Mouse (Mus musculus): ENCODE measurements around the gene Stpg3. TPM values are rescaled to one million over a fixed set of nuclear protein-coding genes. Genes with fewer than 3 reads are reported as not detected.

Stpg3 gene
- total RNA-seq, 2 experiments from 2014 or later: not detected

DNA sequence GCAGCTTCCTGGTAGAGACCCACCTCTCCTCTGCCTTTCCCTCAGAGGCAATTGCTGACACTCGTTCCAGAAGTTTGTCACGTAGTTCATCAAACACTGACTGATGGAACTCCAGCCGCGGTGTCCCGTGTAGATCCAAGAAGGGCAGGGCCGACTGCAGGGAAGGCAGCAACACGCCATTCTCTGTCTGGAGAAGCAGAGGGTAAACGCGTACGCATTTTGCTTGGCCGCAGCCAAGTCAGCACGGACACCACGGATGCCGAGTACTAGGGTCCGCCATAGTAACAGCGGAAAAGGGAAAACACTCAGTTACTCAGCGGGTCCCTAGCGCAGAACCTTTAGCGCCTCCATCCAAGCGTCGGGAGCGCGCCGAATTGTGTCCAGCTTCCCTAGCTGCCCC, 3.8 kb downstream of the Stpg3 start:
- peak in 1 of 2 experiments; percentile 14 for DNase-seq

DNA sequence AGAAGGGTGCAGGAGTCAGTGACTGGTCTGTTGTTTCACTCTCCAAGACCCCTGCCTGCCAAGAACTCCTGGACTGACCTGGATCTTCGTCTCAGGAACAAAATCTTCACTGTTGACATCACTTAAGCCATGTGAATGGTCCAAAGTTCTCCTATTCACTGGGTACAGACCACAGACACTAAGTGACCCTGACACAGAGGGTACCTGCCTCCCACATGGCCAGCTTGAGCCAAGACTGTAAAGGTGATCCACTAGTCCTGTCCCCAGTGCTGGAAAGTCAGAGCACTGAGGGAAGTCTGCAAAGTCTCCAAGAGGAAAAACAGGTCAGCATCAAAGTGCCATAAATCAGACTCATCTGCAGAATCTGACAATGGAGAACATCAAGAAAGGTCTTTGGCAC, 6.8 kb downstream of the Stpg3 start:
- DNase-seq: no peak

DNA sequence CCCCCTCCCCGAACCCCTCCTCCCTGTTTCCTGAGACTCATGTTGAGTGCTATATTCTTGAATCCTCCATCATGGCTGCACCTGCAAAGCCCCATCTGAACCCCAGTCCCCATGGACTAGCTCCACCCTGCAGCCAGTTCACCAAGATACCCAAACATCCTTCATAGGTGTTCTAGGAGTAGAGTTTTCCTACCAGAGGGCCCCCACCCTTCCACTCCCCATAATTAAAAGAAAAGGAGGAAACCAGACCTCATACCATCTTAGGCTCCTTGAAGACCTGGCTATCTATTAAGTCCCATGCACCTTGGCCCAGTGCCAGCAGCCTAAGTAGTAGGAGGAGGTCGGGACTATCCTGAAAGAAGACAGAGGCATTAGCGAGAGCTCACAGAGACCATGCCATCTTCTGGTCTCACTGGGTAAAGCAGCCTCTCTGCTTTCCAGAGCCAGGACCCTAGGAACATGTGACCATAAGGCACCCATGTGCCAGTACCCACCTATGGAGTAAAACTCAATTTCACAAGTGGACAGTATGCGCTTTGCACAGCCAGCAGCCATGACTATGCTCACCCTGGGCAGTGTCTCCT, 10.7 kb downstream of the Stpg3 start:
- no peak for DNase-seq

DNA sequence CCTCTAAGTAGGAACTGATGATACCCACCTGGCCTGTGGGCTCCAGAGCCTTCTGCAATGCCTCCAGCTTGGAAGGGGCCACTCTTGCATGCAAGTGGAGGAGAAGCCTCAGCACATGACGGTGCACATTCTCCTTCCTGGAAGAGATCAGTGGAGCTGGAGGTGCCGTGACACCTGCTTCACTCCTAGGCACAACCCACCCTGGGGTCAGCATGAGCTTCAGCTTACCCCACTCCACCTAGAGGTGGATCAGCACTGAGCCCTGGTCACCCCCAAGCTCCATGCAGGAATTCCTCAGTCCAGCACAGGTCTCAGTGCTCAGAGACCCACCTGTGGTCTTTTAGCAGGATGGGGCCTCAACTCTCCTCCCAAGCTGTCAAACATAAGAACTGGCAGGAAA, 13.8 kb downstream of the Stpg3 start:
- DNase-seq: no peak

DNA sequence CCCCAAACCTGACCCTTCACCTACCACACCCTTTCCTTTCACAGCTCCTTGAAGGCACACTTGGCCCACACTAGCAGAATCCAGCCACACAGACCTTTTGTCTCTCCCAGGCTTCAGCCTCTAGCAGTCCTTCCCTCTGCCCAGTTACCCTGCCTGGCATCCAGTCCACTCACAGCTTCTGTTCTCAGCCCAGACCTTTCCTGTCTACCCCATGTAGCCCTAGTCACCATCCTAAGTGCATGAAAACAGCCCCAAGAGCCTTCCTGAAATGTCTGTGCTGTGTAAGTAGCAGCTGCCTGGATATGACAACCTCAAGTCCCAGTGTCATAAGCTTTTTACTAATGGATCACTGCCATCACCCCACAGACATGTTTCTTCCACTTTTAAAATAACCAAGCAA, 16.5 kb downstream of the Stpg3 start:
- peak in 1 of 2 experiments; percentile 19 for DNase-seq

DNA sequence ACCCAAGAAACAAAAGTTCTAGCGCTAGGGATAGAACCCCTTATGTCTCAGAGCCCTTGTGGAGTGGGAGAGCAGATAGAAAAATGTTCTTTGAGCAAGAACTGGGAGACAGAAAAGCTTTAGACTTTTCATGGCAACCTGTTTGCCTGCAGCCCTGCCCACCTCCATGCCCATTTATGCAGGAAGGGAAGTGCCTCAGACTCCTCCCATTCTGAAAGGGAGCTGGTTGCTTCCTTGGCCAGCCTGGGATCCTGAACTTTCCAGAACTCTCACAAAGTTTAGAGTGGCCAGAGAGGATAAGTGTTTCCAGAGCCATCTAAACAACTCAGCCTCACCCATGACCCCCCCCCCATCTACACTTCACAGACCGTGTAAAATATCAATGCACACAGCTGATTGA, 17.2 kb downstream of the Stpg3 start:
- DNase-seq: peak in 1 of 2 experiments; percentile 48

DNA sequence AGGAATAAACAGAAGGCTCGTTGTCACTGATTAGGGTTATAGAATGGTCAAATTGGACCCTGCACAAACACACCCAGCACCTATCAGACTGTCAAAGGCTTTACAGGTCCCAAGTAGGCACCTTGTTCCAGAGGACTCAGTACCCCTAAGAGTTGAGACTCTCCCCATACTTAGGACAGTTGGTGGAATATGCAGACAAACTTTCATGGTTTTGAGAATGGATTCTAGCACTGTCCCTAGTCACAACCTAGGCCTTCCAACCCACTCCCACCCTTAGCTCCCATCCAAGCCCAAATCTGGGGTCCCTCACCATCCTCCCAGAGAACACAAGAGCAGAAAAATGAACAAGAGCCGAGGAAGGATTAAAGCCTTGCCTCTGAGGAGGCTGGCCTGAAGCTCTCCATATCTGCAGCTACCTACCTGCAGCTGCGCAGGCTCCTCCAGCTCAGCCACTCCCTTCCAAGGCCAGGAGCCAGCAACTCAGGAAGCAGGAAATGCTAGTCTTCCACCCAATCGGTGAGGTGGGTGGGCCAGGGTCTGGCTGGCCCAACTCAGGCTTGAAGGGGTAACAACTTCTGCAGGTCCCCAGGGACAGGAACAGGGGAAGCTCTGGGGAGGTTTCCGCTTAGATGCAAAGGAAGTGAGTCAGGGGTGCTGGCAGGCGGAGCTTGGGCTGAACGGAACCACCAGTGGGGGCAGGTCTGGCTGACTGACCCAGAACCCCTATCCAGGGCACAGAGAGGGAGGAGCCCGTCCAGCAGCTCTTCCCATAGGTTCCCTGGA, 18.1 kb downstream of the Stpg3 start, which contains the start of gene Tor4a:
TSS of gene Tor4a (minus strand) at position 715 of the 783 bp plus-strand sequence.
- peak; percentile 87 to 97 for DNase-seq

DNA sequence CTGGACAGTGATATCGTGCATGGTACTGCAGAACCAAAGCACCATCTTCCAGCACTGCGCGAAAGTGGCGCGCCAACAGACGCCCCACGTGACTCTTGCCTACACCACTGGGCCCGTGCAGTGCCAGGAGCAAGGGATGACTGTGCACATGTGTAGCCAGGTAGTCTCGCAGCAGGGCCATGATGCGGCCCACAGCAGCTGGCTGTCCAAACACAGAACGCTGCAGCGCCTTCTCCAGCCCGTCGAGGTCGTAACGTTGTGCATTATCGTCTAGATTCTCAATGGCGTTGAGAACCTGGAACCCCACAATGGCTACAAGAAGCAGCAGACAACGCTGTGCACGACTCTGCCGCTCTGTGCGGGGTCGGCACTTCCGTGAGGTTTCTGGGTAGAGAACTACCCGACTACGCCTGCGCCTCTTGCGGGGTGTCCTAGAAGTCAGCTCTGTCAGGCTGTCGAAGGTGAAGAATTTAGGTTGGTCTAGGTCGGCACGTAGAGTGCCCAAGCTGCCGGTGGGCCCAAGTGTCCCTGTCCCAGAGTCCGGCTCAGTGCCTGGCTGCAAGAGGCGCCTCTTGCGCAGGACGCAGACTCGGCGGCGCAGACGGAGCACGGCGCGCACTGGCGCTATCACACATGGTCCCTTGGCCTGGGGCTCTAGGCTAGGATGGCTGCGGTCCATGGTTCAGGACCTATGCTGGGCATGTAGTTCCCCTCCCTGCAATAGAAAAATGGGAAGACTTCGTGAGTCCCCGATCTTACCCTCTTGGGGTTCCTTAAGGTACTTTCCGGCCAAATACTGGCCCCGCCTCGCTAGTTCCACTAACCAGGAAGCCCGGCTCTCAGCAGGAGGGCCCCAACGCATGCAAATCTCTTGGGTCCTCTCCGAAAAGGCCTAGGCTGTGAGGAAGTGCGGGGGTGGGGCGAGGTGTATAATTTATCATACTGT, 19.0 kb downstream of the Stpg3 start:
- DNase-seq: peak; percentile 81 to 91

DNA sequence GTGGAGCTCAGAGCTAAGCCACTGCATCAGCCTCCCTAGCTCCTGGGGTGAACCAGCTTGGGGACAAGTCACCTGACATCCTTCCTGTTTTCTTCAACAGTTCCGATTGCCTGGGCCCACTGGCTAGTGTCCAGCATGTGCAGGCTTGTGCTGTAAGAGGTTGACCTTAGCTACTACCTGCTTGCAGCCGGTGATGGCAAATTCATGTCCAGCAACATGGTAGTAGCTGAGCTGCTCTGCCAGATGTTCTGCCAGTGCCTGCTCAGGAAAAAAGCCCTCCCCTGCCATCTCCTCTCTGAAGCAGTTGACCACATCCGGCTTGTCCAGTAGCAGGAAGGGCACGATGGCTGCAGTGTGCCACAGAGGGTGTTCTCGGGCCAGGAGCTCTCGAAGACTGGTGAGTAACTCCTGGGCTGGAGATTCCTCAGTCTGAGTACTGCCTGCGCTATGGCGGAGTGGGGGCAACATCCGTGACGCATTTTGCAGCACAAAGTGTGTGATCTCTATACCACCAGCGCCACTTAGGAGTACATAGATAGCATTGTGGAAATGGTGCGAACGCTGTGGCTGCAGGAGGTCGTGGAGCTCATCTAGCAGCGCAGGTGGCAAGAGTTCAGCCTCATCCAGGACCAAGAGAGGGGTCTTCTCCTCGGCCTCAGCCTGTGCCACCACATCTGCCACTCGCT, 19.8 kb downstream of the Stpg3 start:
- peak; percentile 44 to 49 for DNase-seq

DNA sequence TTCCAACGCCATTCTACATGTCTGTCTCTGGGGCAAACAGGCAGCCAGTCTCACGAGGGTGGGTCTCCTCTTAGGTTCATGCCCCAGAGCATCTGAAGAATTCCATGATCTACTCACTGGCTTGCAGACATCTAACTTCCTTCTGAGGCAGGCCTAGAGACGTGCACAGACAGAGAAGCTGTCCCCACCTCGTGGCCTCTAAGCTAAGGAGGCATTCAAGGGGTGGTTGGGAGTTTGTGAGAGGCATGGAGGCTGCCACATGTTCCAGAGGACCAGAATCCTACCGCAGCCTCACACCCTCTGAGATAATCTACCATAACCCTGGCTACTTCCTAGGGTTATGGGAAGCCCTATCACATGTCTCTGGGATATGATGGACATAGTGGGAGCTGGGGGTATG, 20.4 kb downstream of the Stpg3 start:
- DNase-seq: no peak

DNA sequence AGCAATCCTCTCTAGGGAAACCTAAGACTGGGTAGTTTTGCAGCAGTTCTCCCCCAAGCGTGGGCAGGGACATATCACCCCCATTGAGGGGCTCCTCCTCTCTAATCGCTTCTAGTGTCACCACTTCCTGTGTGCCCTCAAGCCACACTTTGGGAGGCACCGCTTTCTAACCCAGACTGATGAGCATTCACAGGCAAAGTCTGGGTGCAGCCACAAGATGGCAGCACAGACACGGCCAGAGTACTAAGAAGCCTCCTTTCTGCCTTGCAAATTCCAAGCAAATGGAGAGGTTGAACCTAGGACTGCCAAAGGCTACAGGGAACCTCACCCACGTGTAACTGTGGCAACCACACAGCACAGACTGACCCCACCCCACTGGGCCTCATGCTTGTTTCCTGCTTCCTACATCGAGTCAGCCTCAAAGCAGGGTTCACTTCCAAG, 21.1 kb downstream of the Stpg3 start:
- DNase-seq: peak; percentile 88 to 90

DNA sequence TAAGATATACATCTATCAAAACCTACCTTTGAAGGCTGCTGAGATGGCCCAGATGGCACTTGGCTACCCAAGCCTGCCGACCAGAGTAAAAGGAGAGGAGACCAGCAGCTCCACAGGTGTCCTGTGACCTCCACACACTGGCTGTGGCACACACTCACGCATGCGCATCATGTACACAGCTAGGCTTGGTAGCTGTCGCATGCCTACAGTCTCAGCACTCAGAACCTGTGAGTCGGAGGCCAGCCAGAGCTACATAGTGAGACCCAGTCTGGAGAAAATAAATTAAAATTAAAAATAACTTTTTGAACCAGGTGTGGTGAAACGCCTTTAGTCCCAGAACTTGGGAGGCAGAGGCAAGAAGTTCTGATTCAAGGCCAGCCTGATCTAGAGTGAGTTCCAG, 26.6 kb downstream of the Stpg3 start:
- no peak for DNase-seq

DNA sequence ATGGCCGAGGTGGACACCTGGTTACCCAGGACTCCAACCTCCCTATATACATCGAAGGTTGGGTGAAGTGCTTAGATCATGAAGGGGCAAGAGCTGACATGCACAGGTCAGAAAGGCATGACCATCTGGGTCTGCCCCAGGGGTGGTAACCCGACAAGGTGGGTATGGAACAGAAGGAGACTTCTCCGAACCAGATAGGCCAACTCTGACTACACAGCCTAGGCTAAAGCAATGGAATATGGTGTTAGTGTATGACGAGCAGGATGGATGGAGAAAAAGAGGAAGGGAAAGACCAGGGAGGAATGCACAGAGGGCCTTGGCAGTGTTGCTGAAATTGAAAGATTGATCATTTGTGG, 27.9 kb downstream of the Stpg3 start:
- no peak for DNase-seq

DNA sequence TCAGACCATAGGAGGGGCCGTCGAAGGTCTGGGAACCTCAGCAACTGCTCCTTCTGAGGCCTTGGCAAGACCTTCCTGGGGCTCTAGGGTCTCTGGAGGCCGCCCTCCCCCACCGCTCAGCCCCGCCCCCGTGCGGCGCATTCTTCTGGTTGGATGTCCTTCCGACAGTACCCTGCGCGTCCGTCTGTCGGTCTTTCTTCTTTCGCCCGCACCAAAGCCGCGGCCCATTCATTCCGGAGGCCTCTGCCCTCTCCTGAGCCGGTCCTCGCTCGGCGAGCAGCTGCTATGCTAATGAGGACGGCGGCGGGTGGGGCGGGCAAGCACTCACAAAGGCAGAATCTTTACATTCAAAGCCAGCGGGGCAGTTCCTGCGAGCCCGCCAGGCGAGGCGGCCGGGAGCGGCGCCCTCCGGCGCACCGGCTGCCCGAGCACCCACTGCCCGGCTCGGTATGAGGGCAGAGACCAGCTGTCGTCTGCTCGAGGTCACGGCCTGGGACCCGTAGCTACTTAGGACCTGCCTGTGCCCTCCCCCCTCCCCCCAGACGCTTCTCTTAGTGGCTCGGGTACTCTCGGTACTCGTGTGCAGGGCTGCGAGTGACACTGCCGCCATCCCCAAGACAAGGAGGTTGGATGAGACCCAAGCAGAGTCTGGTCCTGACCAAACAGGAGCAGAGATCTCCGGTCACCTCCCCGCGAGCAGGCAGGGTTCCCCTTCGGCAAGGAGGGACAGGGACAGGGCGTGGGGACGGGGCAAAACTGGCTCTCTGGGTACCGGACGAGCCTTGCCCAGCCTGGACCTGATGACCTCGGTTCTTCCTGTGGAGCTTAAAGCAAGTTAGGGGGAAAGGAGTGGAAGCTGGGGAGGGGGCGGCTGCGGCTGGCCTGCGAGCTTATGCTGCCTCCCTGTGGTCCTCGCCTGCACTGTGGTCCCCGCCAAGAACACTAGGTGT, 28.5 kb downstream of the Stpg3 start:
- peak; percentile 48 to 61 for DNase-seq

DNA sequence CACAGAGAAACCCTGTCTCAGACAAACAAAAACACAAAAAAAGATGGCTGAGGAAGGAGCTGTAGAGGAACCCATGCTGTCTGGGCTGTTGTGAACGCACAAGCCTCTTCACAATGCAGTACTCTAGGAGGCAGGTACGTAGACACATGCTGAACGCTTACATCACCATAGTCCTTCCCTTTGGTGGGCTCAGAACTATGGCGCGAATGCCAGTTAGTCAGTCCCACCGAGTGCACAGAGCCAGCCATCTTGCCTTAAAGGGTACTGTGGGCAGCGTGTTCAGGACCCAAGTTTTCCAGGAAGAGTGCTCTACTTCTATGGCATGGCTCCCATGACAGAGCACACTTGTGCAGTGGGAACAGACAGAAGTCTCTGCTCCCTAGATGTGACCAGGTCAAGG, 29.9 kb downstream of the Stpg3 start:
- DNase-seq: no peak

DNA sequence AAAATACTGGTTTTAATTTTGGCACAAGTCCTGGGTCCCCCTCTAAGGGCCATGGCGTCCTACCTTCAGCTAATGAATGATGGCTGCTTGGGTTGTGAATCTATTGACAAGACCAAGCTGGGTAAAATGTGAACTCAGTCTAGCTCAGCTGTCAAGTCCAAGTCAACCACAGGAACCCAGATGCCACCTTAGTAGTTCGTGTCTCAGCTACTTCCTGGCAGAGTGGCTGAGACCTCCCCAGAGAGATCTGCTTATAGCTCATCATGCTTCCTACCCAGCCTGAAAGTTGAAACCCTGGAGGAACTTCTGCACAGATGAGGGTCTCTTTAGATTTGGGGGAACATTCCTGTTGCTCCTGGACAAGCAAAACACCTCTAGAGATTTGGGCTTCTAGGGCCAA, 31.1 kb downstream of the Stpg3 start:
- no peak for DNase-seq

DNA sequence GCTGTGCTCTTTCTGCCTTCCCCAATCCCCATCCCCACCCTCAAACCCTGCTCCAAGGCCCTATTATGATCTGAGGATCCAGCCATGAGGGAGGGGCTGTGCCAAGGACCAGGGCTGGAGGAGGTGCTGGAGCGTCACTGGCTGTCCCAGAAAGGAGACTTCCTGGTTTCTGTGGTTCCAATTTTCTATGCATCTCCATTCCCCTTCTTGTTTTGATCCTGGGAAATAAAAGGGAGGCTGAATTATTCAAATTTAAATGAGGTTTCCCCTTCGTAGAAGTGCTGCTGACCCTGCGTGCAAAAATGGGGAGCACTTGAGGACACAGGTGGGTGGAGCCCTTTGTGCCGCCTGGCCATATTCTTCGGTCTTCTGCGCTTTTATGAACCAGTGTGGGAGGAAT, 31.8 kb downstream of the Stpg3 start:
- no peak for DNase-seq

DNA sequence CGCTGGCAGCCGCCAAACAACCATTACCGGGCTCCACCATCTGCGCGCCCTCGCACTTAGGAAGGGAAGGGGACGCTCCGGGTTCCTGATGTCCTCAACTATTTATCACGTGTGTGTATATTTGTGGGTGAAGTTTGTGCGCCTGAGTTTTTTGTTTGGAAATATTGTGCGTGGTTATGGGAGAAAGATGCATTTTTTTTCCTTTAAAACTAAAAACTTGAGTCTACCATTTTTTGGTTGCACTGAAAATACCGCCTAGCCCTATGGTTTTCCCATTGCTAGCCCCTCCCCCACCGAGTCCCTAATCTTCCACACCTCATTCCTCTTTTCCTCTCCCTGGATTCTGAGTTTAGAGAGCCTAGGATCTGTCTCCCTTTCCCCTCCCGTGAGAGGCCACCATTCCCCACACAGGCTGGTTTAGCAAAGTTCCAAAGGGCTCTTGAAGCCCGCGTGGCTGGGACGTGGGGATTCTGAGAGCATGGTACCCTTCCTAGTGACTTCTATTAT, 32.5 kb downstream of the Stpg3 start:
- no peak for DNase-seq

DNA sequence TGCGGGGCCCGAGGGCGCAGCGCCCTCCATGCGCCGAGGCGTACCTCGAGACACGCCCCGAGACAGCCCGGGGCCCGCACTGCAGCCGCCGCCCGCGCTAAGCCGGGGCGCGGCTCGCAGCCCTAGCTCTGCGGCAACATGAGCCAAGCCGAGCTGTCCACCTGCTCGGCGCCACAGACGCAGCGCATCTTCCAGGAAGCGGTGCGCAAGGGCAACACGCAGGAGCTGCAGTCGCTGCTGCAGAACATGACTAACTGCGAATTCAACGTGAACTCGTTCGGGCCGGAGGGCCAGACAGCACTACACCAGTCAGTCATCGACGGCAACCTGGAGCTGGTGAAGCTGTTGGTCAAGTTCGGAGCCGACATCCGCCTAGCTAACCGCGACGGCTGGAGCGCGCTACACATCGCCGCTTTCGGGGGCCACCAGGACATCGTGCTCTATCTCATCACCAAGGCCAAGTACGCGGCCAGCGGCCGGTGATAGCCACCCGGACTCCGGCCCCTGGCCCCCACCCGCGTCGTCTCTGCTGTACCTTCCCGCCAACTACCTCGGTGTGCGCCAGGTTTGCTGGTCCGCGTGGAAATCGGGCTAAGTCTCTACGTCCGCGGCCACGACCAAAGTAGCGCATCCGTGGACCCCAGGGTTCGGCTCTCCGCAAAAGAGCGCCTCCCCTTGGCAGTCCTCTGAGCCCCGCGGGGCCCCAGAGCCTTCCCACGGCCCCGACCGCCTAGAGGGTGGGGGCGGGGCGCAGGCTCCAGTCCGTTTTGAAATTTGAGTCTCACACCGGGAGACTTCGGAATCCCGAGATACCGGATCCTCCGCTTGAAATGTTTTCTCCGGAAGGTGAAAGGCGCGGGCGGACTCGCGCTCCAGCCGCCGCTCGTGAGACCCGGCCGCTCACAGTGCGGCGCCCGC, 33.2 kb downstream of the Stpg3 start:
- DNase-seq: peak in 1 of 2 experiments; percentile 56

DNA sequence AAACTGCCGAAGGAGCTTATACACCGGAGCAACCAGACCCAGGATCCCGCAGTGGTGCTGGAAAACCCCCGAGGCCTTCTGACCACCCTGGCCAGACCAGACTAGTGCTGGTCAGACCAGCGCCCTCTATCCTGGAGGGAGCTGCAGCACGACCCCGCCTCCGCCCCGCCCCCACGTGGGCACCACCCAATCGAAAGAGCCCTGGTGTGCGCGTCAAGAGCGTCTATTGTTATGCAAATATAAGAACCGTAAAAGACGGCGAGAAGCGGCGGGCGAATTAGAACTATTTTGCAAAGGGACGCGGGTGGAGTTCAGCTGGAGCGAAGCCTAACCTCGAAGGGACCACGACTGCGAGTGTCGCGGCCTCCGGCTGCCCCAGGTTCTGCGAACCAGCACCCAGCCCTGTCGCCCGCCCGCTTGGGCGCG, 33.9 kb downstream of the Stpg3 start, which contains the start of gene Nrarp:
TSS of gene Nrarp (plus strand) at position 281 of the 426 bp plus-strand sequence.
- peak; percentile 93 to 95 for DNase-seq
